Mouse (Mus musculus): Measurements from ENCODE around the gene Chrna1. TPM values are rescaled to one million over a fixed set of nuclear protein-coding genes. Genes with fewer than 3 reads are reported as not detected.

Chrna1 gene
- polyA plus RNA-seq, 1 experiment from 2014 or later = 10.8 TPM

GRCm38 (mm10) chr2:73607609-73608008, 27.5 kb upstream of the Chrna1 start:
- WGBS = 20% methylated on average over 4 of the region's 4 CpGs
- Histone ChIP-seq H3K27ac (peak overlapping the region; percentile 30; the same call in 1 of the 2 replicates), H3K4me3 (no peak overlapping the region), H3K4me1 (peaks cover 6% of the 10 kb centered on the region; the same call in 1 of the 2 replicates), H3K36me3 (no peaks in the 10 kb centered on the region), H3K9ac (no peak overlapping the region), H3K4me2 (no peak overlapping the region), H3K27me3 (no peaks in the 10 kb centered on the region), H3K9me3 (no peaks in the 10 kb centered on the region)
- no peak for ATAC-seq (ENCODE audit: insufficient number of reproducible peaks, low FRiP score, low TSS enrichment, low read depth)

- H3K27ac ChIP-seq = peak overlapping the region; percentile 30; the same call in 1 of the 2 replicates
- no peaks in the 10 kb centered on the region for H3K27me3 ChIP-seq
- 39% methylated on average over 2 of the region's 2 CpGs for WGBS
- H3K9me3 ChIP-seq = no peaks in the 10 kb centered on the region
- H3K4me3 ChIP-seq = no peak overlapping the region
- no peaks in the 10 kb centered on the region for H3K36me3 ChIP-seq
- peaks cover 6% of the 10 kb centered on the region; the same call in 1 of the 2 replicates for H3K4me1 ChIP-seq
- no peak overlapping the region for H3K4me2 ChIP-seq
- no peak for ATAC-seq (ENCODE audit: insufficient number of reproducible peaks, low FRiP score, low TSS enrichment, low read depth)
- H3K9ac ChIP-seq = no peak overlapping the region
Measured at GRCm38 (mm10) chr2:73607146-73607545, 27.0 kb upstream of the Chrna1 start.

GRCm38 (mm10) chr2:73606616-73607015, 26.5 kb upstream of the Chrna1 start:
- Histone ChIP-seq H3K27me3 (no peaks in the 10 kb centered on the region), H3K4me1 (peaks cover 6% of the 10 kb centered on the region; the same call in 1 of the 2 replicates), H3K9me3 (no peaks in the 10 kb centered on the region), H3K9ac (no peak overlapping the region), H3K27ac (no peak overlapping the region), H3K4me2 (no peak overlapping the region), H3K4me3 (no peak overlapping the region), H3K36me3 (no peaks in the 10 kb centered on the region)
- ATAC-seq (ENCODE audit: insufficient number of reproducible peaks, low FRiP score, low TSS enrichment, low read depth) = no peak
- WGBS = 92% methylated on average over 6 of the region's 6 CpGs

GRCm38 (mm10) chr2:73605077-73605476, 24.9 kb upstream of the Chrna1 start:
- Histone ChIP-seq H3K4me2 (no peak overlapping the region), H3K9ac (no peak overlapping the region), H3K27me3 (no peaks in the 10 kb centered on the region), H3K4me1 (peaks cover 6% of the 10 kb centered on the region; the same call in 1 of the 2 replicates), H3K27ac (no peak overlapping the region), H3K36me3 (no peaks in the 10 kb centered on the region), H3K9me3 (no peaks in the 10 kb centered on the region), H3K4me3 (no peak overlapping the region)
- no peak for ATAC-seq (ENCODE audit: insufficient number of reproducible peaks, low FRiP score, low TSS enrichment, low read depth)
- WGBS = 70% methylated on average over 8 of the region's 8 CpGs

GRCm38 (mm10) chr2:73604579-73604978, 24.4 kb upstream of the Chrna1 start:
- no peak for ATAC-seq (ENCODE audit: insufficient number of reproducible peaks, low FRiP score, low TSS enrichment, low read depth)
- 83% methylated on average over 2 of the region's 2 CpGs for WGBS
- peaks cover 6% of the 10 kb centered on the region; the same call in 1 of the 2 replicates for H3K4me1 ChIP-seq
- no peaks in the 10 kb centered on the region for H3K9me3 ChIP-seq
- H3K9ac ChIP-seq = no peak overlapping the region
- no peaks in the 10 kb centered on the region for H3K27me3 ChIP-seq
- H3K4me3 ChIP-seq = no peak overlapping the region
- no peaks in the 10 kb centered on the region for H3K36me3 ChIP-seq
- no peak overlapping the region for H3K27ac ChIP-seq
- H3K4me2 ChIP-seq = no peak overlapping the region

- no peak for ATAC-seq (ENCODE audit: insufficient number of reproducible peaks, low FRiP score, low TSS enrichment, low read depth)
- WGBS = 11% methylated on average over 2 of the region's 2 CpGs
- Histone ChIP-seq H3K4me2 (no peak overlapping the region), H3K4me1 (peaks cover 14% of the 10 kb centered on the region), H3K27ac (no peak overlapping the region), H3K27me3 (no peaks in the 10 kb centered on the region), H3K36me3 (no peaks in the 10 kb centered on the region), H3K4me3 (no peak overlapping the region), H3K9ac (no peak overlapping the region), H3K9me3 (no peaks in the 10 kb centered on the region)
Measured at GRCm38 (mm10) chr2:73600650-73601049, 20.5 kb upstream of the Chrna1 start.

GRCm38 (mm10) chr2:73597772-73598171, 17.6 kb upstream of the Chrna1 start:
- 90% methylated on average over 11 of the region's 11 CpGs for WGBS
- Histone ChIP-seq H3K9me3 (no peaks in the 10 kb centered on the region), H3K36me3 (no peaks in the 10 kb centered on the region), H3K9ac (no peak overlapping the region), H3K4me3 (no peak overlapping the region), H3K27me3 (no peaks in the 10 kb centered on the region), H3K4me1 (peaks cover 17% of the 10 kb centered on the region), H3K4me2 (no peak overlapping the region), H3K27ac (no peak overlapping the region)
- no peak for ATAC-seq (ENCODE audit: insufficient number of reproducible peaks, low FRiP score, low TSS enrichment, low read depth)

GRCm38 (mm10) chr2:73596786-73597185, 16.6 kb upstream of the Chrna1 start:
- Histone ChIP-seq H3K27ac (peak overlapping the region; percentile 54; the same call in 1 of the 2 replicates), H3K9me3 (no peaks in the 10 kb centered on the region), H3K4me3 (peak overlapping the region; percentile 14; the same call in 1 of the 2 replicates), H3K27me3 (no peaks in the 10 kb centered on the region), H3K4me1 (peaks cover 22% of the 10 kb centered on the region), H3K9ac (no peak overlapping the region), H3K36me3 (no peaks in the 10 kb centered on the region), H3K4me2 (peak overlapping the region; percentile 41)
- WGBS = 11% methylated on average over 9 of the region's 9 CpGs
- ATAC-seq (ENCODE audit: insufficient number of reproducible peaks, low FRiP score, low TSS enrichment, low read depth) = no peak

GRCm38 (mm10) chr2:73596326-73596725, 16.2 kb upstream of the Chrna1 start:
- no peak for ATAC-seq (ENCODE audit: insufficient number of reproducible peaks, low FRiP score, low TSS enrichment, low read depth)
- 64% methylated on average over 5 of the region's 5 CpGs for WGBS
- peak overlapping the region; percentile 14; the same call in 1 of the 2 replicates for H3K4me3 ChIP-seq
- H3K9me3 ChIP-seq = no peaks in the 10 kb centered on the region
- H3K9ac ChIP-seq = no peak overlapping the region
- no peaks in the 10 kb centered on the region for H3K36me3 ChIP-seq
- H3K27me3 ChIP-seq = no peaks in the 10 kb centered on the region
- H3K4me1 ChIP-seq = peaks cover 24% of the 10 kb centered on the region
- peak overlapping the region; percentile 54 for H3K27ac ChIP-seq
- peak overlapping the region; percentile 41 for H3K4me2 ChIP-seq

GRCm38 (mm10) chr2:73593101-73593439, 12.9 kb upstream of the Chrna1 start:
- no peak overlapping the region for H3K4me3 ChIP-seq
- no peak overlapping the region for H3K9ac ChIP-seq
- no peaks in the 10 kb centered on the region for H3K9me3 ChIP-seq
- H3K4me2 ChIP-seq = no peak overlapping the region
- H3K27me3 ChIP-seq = no peaks in the 10 kb centered on the region
- WGBS = 70% methylated on average over 2 of the region's 2 CpGs
- ATAC-seq (ENCODE audit: insufficient number of reproducible peaks, low FRiP score, low TSS enrichment, low read depth) = no peak
- no peaks in the 10 kb centered on the region for H3K36me3 ChIP-seq
- H3K4me1 ChIP-seq = peaks cover 49% of the 10 kb centered on the region
- H3K27ac ChIP-seq = no peak overlapping the region

GRCm38 (mm10) chr2:73592231-73593100, 12.3 kb upstream of the Chrna1 start:
- no peak overlapping the region for H3K9ac ChIP-seq
- no peak for ATAC-seq (ENCODE audit: insufficient number of reproducible peaks, low FRiP score, low TSS enrichment, low read depth)
- no peak overlapping the region for H3K4me3 ChIP-seq
- no peaks in the 10 kb centered on the region for H3K36me3 ChIP-seq
- H3K27ac ChIP-seq = peak overlapping the region; percentile 40; the same call in 1 of the 2 replicates
- peaks cover 51% of the 10 kb centered on the region for H3K4me1 ChIP-seq
- no peak overlapping the region for H3K4me2 ChIP-seq
- no peaks in the 10 kb centered on the region for H3K9me3 ChIP-seq
- WGBS = 55% methylated on average over 14 of the region's 14 CpGs
- H3K27me3 ChIP-seq = no peaks in the 10 kb centered on the region

GRCm38 (mm10) chr2:73591246-73591645, 11.1 kb upstream of the Chrna1 start:
- Histone ChIP-seq H3K36me3 (no peaks in the 10 kb centered on the region), H3K9ac (no peak overlapping the region), H3K9me3 (no peaks in the 10 kb centered on the region), H3K4me2 (no peak overlapping the region), H3K4me1 (peaks cover 48% of the 10 kb centered on the region), H3K4me3 (no peak overlapping the region), H3K27me3 (no peaks in the 10 kb centered on the region), H3K27ac (no peak overlapping the region)
- 39% methylated on average over 6 of the region's 6 CpGs for WGBS
- no peak for ATAC-seq (ENCODE audit: insufficient number of reproducible peaks, low FRiP score, low TSS enrichment, low read depth)
